Mouse (Mus musculus) intestine, embryonic 15.5 days (tissue): Measurements from ENCODE around the gene Creb3l2. TPM values are rescaled to one million over a fixed set of nuclear protein-coding genes. Genes with fewer than 3 reads are reported as not detected.

ENCODE experiments used
- ATAC-seq: fragments of 200-750 bp; cut with Nextera tagmentation; 2 replicates; pipeline ENCODE4 v1.8.0; 2017; ENCODE audit warnings: moderate TSS enrichment, moderate library complexity
- H3K27ac ChIP-seq: fragments of 300-500 bp; sonication (generic); 2 replicates; pipeline ENCODE4 v1.5.1; 2015; ENCODE audit warnings: mild to moderate bottlenecking, inconsistent platforms
- H3K27me3 ChIP-seq: fragments of 300-500 bp; sonication (generic); replicated peaks from 2 replicates; pipeline ENCODE4 v1.6.1; 2015; ENCODE audit warnings: inconsistent platforms
- H3K36me3 ChIP-seq: fragments of 300-500 bp; sonication (generic); 2 replicates; pipeline ENCODE4 v1.6.1; 2015; ENCODE audit warnings: inconsistent platforms
- H3K4me1 ChIP-seq: fragments of 300-500 bp; sonication (generic); replicated peaks from 2 replicates; pipeline ENCODE4 v1.6.1; 2015; ENCODE audit warnings: inconsistent platforms
- H3K4me2 ChIP-seq: fragments of 300-500 bp; sonication (generic); replicated peaks from 2 replicates; pipeline ENCODE4 v1.6.1; 2015; ENCODE audit warnings: mild to moderate bottlenecking, inconsistent platforms
- H3K4me3 ChIP-seq: fragments of 300-500 bp; sonication (generic); replicated peaks from 2 replicates; pipeline ENCODE4 v1.5.1; 2015; ENCODE audit warnings: inconsistent platforms
- H3K9ac ChIP-seq: fragments of 300-500 bp; sonication (generic); 2 replicates; pipeline ENCODE4 v1.6.1; 2015; ENCODE audit warnings: inconsistent platforms
- H3K9me3 ChIP-seq: fragments of 300-500 bp; sonication (generic); 2 replicates; pipeline ENCODE4 v1.6.1; 2016; ENCODE audit warnings: inconsistent platforms
- WGBS: fragments of 180-500 bp; shearing (Covaris S2); methylation state at CpG from one replicate; pipeline ENCODE4 v1.1.7; 2015; 5-methylcytosine and 5-hydroxymethylcytosine counted together
- polyA plus RNA-seq: library from polyadenylated mRNA; unstranded; fragments of >200 nt; fragmentation: Nextera tagmentation; extraction: Ambion mirVana; gene quantifications from 2 replicates; pipeline ENCODE4 v1.2.1, GENCODE M21; 2015

Creb3l2 gene
- polyA plus RNA-seq, 1 experiment from 2014 or later: 15.8 TPM

DNA sequence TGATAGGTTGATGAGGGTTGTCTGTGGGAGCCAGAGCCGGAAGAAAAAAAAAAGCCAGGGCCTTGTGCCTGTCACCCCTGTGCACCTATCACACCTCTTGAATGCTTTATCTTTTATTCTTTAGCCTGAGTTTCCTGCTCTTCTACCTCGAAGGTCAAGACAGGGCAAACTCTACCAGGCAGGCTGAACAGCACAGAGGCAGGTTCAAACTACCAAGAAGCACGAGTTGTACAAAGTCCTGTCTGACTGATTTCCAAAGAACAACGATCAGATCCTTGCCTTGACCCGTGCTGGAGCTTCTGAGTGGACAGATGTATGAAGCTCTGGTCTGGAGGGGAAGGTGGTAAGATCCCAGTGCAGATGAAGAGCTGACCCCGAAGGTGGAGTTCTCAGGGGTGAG, 20.8 kb downstream of the Creb3l2 start:
- Histone ChIP-seq H3K4me2 (no peak overlapping the region), H3K27ac (no peak overlapping the region), H3K27me3 (no peaks in the 10 kb centered on the region), H3K4me1 (peaks cover 39% of the 10 kb centered on the region), H3K9me3 (no peaks in the 10 kb centered on the region), H3K36me3 (no peaks in the 10 kb centered on the region), H3K4me3 (no peak overlapping the region), H3K9ac (no peak overlapping the region)
- 69% methylated on average over 6 of the region's 6 CpGs for WGBS
- ATAC-seq: peak; percentile 30; the same call in 1 of the 2 replicates

DNA sequence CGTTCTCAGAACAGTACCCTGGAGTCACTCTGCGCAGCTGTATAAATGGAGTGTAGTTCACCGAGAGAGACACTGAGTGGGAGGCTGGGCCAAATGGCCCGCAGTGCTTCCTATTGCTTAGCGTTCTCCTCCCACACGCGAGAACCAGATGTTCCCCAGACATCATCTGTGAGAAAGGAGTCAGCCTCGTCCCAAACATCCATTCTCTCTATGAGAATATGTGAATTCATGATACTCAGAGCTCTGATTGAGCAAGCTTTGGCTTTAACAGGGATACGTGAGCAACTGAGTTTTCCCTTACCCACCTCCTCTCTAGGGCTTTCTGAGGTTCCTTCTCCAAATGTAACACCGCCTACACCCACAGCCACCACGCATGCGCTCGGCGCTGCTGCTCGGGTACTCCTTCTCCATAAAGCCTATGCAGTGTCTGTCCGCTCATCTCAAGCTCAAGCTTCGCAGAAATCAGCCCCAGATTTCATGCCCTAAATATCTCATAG, 22.5 kb downstream of the Creb3l2 start:
- Histone ChIP-seq H3K27me3 (no peaks in the 10 kb centered on the region), H3K9me3 (no peaks in the 10 kb centered on the region), H3K27ac (peak overlapping the region; percentile 89), H3K9ac (no peak overlapping the region), H3K4me1 (peaks cover 42% of the 10 kb centered on the region), H3K4me2 (peak overlapping the region; percentile 39), H3K36me3 (no peaks in the 10 kb centered on the region), H3K4me3 (no peak overlapping the region)
- WGBS: 53% methylated on average over 17 of the region's 17 CpGs
- peak; percentile 73 for ATAC-seq

DNA sequence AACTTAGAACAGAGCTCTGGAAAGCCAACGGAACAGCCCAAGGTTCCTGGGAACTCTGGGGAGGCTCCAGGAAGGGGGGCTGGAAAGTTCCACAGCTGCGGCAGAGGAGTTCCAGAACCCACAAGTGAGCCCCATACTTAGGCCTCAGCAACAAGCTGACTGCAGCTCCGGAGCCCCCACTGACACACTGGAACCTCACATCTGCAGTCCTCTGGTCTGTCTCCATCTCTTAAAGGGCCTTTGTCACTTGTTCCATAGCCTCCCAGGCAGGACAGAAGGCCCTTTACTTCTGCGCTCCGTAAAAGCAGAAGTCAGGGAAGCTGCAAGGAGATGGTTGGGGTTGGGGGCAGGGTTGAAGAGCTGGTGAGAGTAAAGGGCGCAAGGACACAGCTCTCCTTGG, 23.0 kb downstream of the Creb3l2 start:
- Histone ChIP-seq H3K4me1 (peaks cover 40% of the 10 kb centered on the region), H3K9me3 (no peaks in the 10 kb centered on the region), H3K4me2 (peak overlapping the region; percentile 39), H3K4me3 (no peak overlapping the region), H3K9ac (no peak overlapping the region), H3K36me3 (no peaks in the 10 kb centered on the region), H3K27me3 (no peaks in the 10 kb centered on the region), H3K27ac (peak overlapping the region; percentile 89)
- 34% methylated on average over 6 of the region's 6 CpGs for WGBS
- ATAC-seq: peak; percentile 19; the same call in 1 of the 2 replicates

DNA sequence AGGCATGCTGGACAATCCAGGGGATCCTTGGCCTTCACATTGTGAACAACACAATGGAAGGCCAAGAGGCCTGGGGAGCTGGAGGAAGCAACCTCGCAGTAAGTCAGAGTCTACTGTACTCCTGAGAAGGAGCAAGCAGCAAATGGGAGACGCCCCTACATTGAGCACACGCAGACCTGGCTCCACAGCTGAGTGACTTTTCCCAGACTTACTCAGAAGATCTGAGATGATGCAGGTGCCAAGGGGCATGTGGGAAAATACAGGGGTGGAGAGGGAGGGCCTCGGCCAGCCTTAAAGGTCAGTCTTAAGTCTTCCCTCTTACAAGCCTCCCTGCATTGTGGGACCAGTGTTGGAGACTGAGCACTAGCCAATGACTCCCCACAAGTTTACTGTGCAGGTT, 25.2 kb downstream of the Creb3l2 start:
- Histone ChIP-seq H3K4me3 (no peak overlapping the region), H3K4me2 (no peak overlapping the region), H3K9me3 (no peaks in the 10 kb centered on the region), H3K27me3 (no peaks in the 10 kb centered on the region), H3K36me3 (no peaks in the 10 kb centered on the region), H3K4me1 (peaks cover 36% of the 10 kb centered on the region), H3K27ac (no peak overlapping the region), H3K9ac (no peak overlapping the region)
- no peak for ATAC-seq
- 72% methylated on average over 4 of the region's 4 CpGs for WGBS

DNA sequence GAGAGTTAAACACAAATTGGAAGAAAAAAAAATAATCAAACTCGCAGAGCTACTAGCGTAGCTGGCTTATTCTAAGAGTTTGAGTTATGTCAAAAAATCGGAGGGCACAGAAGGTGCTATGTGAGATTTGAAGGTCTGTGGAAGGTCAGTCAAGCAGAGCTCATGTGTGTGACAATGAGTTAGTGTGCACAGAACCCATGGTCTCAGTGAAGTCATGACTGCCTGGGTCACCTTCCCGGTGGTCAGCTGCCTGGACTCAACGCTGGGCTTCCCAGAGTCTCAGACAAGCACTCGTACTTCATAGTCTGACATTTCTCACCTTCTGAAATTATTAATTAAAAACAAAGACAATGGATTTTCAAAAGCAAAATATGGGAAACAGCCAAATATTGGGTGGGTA, 26.4 kb downstream of the Creb3l2 start:
- H3K4me1 ChIP-seq: peaks cover 36% of the 10 kb centered on the region
- WGBS: 56% methylated on average over 6 of the region's 6 CpGs
- H3K36me3 ChIP-seq: no peaks in the 10 kb centered on the region
- H3K4me3 ChIP-seq: no peak overlapping the region
- no peak for ATAC-seq
- no peak overlapping the region for H3K9ac ChIP-seq
- no peak overlapping the region for H3K4me2 ChIP-seq
- H3K27me3 ChIP-seq: no peaks in the 10 kb centered on the region
- H3K27ac ChIP-seq: peak overlapping the region; percentile 60
- no peaks in the 10 kb centered on the region for H3K9me3 ChIP-seq

DNA sequence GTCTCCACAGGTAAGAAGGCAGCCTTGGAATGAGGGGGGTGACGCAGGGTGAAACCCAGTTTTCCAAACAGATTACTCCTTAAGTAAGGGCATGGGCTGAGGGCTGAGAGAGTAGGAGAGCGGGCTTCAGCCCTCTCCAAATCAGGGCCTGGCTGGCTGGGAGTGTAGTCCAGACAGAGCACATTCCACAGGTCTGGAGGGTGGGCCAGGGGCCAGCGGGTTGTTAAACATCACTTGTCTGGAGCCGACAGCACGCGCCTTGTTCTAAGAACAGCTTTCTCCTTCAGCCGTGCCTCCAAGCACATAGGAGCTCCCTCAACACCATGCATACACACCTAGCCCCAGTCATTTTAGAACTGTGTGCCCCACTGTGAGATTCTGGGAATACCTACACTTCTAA, 26.9 kb downstream of the Creb3l2 start:
- 32% methylated on average over 7 of the region's 7 CpGs for WGBS
- no peak overlapping the region for H3K4me2 ChIP-seq

DNA sequence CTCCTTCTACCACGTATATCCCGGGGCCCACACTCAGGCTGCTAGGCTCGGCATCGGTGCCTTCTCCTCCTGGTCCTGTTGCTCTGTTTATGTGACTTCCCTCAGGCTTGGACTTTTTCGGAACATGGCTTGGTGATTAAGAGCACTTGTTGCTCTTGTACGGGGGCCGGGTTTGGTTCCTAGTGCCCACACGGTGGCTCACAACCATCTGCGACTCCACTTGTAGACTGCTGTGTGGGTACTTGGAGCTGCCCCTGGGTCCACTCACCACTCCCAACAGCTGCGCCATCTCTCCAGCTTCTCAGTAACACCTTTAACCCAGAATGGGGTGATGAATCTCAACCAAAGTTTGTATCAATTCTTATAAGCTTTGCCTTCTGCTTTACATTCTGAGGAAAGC, 27.4 kb downstream of the Creb3l2 start:
- ATAC-seq: no peak
- H3K27me3 ChIP-seq: no peaks in the 10 kb centered on the region
- no peak overlapping the region for H3K9ac ChIP-seq
- 81% methylated on average over 10 of the region's 10 CpGs for WGBS
- no peaks in the 10 kb centered on the region for H3K9me3 ChIP-seq
- H3K27ac ChIP-seq: peak overlapping the region; percentile 60; the same call in 1 of the 2 replicates
- H3K36me3 ChIP-seq: no peaks in the 10 kb centered on the region
- H3K4me2 ChIP-seq: no peak overlapping the region
- peaks cover 27% of the 10 kb centered on the region for H3K4me1 ChIP-seq
- H3K4me3 ChIP-seq: no peak overlapping the region

More for the DNA sequence above, 26.9 kb downstream of the Creb3l2 start:
- H3K36me3 ChIP-seq: no peaks in the 10 kb centered on the region
- ATAC-seq: peak; percentile 71
- H3K4me3 ChIP-seq: no peak overlapping the region
- no peaks in the 10 kb centered on the region for H3K9me3 ChIP-seq
- H3K9ac ChIP-seq: no peak overlapping the region
- peak overlapping the region; percentile 60 for H3K27ac ChIP-seq
- H3K27me3 ChIP-seq: no peaks in the 10 kb centered on the region
- H3K4me1 ChIP-seq: peaks cover 32% of the 10 kb centered on the region

DNA sequence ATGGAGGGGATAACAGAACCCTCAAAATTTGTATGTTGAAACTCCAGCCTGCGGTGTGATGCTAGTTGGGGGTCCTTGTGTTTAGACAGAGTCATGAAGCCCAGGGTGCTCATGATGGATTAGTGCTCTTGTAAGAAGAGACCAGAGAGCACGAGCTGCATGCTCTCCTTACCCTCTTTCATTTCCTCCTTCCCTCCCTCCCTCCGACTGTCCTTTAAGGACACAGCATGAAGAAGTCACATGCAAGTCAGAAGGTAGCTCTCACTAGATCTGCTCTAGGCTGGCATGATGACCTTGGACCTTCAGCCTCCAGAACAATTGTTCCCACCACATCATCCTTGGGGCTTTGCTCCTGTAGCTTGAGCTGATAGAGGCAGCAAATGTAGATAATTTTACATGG, 30.2 kb downstream of the Creb3l2 start:
- H3K27ac ChIP-seq: no peak overlapping the region
- no peak overlapping the region for H3K9ac ChIP-seq
- no peaks in the 10 kb centered on the region for H3K9me3 ChIP-seq
- H3K4me2 ChIP-seq: no peak overlapping the region
- no peak for ATAC-seq
- no peaks in the 10 kb centered on the region for H3K36me3 ChIP-seq
- no peak overlapping the region for H3K4me3 ChIP-seq
- H3K4me1 ChIP-seq: peaks cover 17% of the 10 kb centered on the region
- H3K27me3 ChIP-seq: no peaks in the 10 kb centered on the region
- 53% methylated on average over 3 of the region's 3 CpGs for WGBS

DNA sequence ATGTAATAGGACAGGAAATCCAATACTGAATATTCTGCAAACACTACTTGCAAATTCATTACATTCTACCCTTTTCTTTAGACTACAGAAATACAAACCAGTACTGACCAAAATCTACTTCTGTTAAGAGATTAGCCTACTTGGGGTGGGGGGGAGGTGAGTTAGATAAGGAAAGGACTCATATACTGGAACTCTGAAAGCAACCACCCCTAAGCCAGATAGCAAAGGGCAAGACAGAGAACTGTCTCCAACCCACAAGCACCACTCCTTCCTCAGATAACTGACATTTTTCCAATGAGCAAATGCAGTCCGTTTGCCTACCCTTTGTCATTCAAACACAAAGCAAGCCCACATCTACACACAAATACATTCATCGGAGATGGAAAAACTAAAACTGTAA, 32.1 kb downstream of the Creb3l2 start:
- Histone ChIP-seq H3K9ac (no peak overlapping the region), H3K27ac (no peak overlapping the region), H3K27me3 (no peaks in the 10 kb centered on the region), H3K4me2 (no peak overlapping the region), H3K36me3 (no peaks in the 10 kb centered on the region), H3K4me1 (peaks cover 9% of the 10 kb centered on the region; the same call in 1 of the 2 replicates), H3K4me3 (no peak overlapping the region), H3K9me3 (no peaks in the 10 kb centered on the region)
- WGBS: 79% methylated on average over 2 of the region's 2 CpGs
- ATAC-seq: no peak

DNA sequence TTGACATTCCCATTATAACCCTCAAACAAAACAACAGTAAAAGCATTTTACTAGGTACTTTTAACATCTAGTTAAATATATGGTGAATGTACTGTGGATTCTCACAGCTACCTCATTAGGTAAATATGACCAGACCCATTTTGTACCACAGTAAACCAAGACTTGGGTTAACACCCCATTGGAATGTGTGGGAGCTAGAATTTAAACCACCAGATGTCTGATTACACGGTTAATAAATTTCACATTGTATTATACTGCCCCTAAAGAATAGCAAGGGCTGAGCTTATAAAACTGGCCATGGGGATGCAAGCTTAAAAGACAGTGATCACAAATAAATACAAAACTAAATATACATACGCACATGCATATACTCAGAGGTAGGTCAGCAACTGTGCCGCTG, 34.1 kb downstream of the Creb3l2 start:
- H3K36me3 ChIP-seq: no peaks in the 10 kb centered on the region
- 91% methylated on average over 3 of the region's 3 CpGs for WGBS
- H3K4me3 ChIP-seq: no peak overlapping the region
- no peak overlapping the region for H3K9ac ChIP-seq
- H3K4me1 ChIP-seq: peaks cover 8% of the 10 kb centered on the region; the same call in 1 of the 2 replicates
- no peaks in the 10 kb centered on the region for H3K27me3 ChIP-seq
- H3K4me2 ChIP-seq: no peak overlapping the region
- H3K27ac ChIP-seq: no peak overlapping the region
- H3K9me3 ChIP-seq: no peaks in the 10 kb centered on the region
- ATAC-seq: no peak

DNA sequence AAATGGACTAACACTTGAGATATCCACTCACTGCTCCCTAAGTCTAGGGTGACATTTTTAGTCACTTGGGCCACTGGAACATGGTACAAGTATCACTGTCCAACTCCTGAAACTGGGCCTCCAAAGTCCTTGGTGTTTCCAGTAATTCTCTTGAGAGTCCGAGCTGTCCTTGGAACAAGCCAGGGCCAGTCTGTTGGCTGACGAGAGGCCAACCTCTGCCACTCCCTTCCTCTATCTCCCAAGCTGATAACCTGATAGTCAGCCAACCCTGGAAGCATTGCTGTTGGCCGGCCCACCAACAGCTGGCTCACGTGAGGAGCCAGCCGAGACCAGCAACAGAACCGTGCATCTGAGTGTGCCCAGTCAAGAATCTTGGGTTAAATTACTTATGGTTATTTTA, 35.0 kb downstream of the Creb3l2 start:
- H3K4me3 ChIP-seq: no peak overlapping the region
- no peak overlapping the region for H3K4me2 ChIP-seq
- peaks cover 14% of the 10 kb centered on the region for H3K4me1 ChIP-seq
- 72% methylated on average over 6 of the region's 6 CpGs for WGBS
- H3K9me3 ChIP-seq: no peaks in the 10 kb centered on the region
- no peak overlapping the region for H3K9ac ChIP-seq
- H3K27me3 ChIP-seq: no peaks in the 10 kb centered on the region
- no peak for ATAC-seq
- H3K27ac ChIP-seq: no peak overlapping the region
- no peaks in the 10 kb centered on the region for H3K36me3 ChIP-seq

DNA sequence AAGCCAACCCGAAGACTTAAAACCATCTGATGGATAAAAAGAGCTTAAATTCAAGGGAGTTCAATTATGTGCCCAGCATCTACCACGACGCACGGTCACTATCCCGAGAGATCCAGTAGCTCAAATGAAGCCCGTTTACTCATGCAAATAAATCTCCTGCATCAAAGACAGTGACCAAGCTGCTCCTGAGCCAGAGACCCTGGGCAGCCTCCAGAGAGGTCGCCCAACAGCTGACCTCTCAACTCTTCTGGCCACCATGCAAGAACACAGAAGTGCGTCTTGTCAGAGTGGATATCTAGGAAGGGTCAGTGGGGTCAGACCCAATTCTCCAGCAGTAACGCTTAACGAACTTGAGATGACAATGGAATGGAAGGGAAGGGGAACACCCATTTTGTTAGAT, 35.9 kb downstream of the Creb3l2 start:
- H3K27me3 ChIP-seq: no peaks in the 10 kb centered on the region
- no peak overlapping the region for H3K4me2 ChIP-seq
- 59% methylated on average over 10 of the region's 10 CpGs for WGBS
- H3K9me3 ChIP-seq: no peaks in the 10 kb centered on the region
- H3K36me3 ChIP-seq: no peaks in the 10 kb centered on the region
- H3K4me1 ChIP-seq: peaks cover 22% of the 10 kb centered on the region
- no peak overlapping the region for H3K4me3 ChIP-seq
- no peak for ATAC-seq
- no peak overlapping the region for H3K9ac ChIP-seq
- H3K27ac ChIP-seq: no peak overlapping the region

DNA sequence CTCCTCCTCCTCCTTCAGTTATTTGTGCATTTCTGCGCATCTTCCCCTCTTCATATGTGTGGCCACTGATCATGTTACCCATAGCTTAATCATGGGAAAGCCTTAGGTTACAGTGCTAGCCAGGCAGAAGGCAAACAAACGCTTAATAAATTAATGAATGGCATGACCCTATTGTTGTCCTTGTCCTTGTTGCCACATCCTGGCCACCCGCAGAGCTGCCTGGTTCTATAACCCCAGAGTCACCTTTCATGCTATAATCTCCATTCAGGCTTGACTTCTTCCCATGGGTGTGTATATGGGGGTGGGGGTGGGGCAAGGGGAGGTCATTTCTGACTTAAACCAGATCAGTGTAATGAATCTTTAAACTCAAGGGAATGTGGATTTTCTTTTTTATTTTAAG, 37.6 kb downstream of the Creb3l2 start:
- Histone ChIP-seq H3K4me3 (no peak overlapping the region), H3K4me2 (no peak overlapping the region), H3K9me3 (no peaks in the 10 kb centered on the region), H3K4me1 (peaks cover 39% of the 10 kb centered on the region), H3K36me3 (no peaks in the 10 kb centered on the region), H3K27ac (no peak overlapping the region), H3K9ac (no peak overlapping the region), H3K27me3 (no peaks in the 10 kb centered on the region)
- WGBS: 52% methylated on average over 3 of the region's 3 CpGs
- ATAC-seq: no peak
